Mouse (Mus musculus) right cerebral cortex, postnatal 14 days (tissue): ENCODE measurements at regions not wholly inside any gene's neighbourhood (a gene's known extent, or its start where the extent isn't known, plus 50 kb on each side); places are given as distances from the start of the nearest gene placed in this dataset.

Experiments
- DNase-seq: peaks from one replicate; pipeline ENCODE4 v3.0.0; 2022

GRCm38 (mm10) chr6:18677131-18677530, 162.5 kb upstream of the Cttnbp2 start:
- no peak for DNase-seq

GRCm38 (mm10) chr6:18680712-18681111, 166.1 kb upstream of the Cttnbp2 start:
- DNase-seq: no peak

GRCm38 (mm10) chr6:18682043-18682442, 166.3 kb upstream of the Lsm8 start:
- peak; percentile 54 for DNase-seq

- DNase-seq: no peak
These were observed 159.6 kb upstream of the Lsm8 start for GRCm38 (mm10) chr6:18688652-18689348.

- DNase-seq: no peak
These were observed 150.8 kb upstream of the Lsm8 start for GRCm38 (mm10) chr6:18697536-18697935.

GRCm38 (mm10) chr6:18698989-18699728, 149.2 kb upstream of the Lsm8 start:
- DNase-seq: no peak

- DNase-seq: no peak
These were observed 148.5 kb upstream of the Lsm8 start for GRCm38 (mm10) chr6:18699729-18700386.

- DNase-seq: no peak
These were observed 137.6 kb upstream of the Lsm8 start for GRCm38 (mm10) chr6:18710763-18711162.

- peak; percentile 12 for DNase-seq
These were observed 99.5 kb upstream of the Lsm8 start for GRCm38 (mm10) chr6:18748859-18749258.

- DNase-seq: no peak
These were observed 83.8 kb upstream of the Lsm8 start for GRCm38 (mm10) chr6:18764536-18764935.

- DNase-seq: no peak
These were observed 53.0 kb upstream of the Lsm8 start for GRCm38 (mm10) chr6:18795390-18795789.

- DNase-seq: no peak
These were observed 52.5 kb upstream of the Lsm8 start for GRCm38 (mm10) chr6:18795847-18796246.

- no peak for DNase-seq
These were observed 51.8 kb upstream of the Lsm8 start for GRCm38 (mm10) chr6:18796540-18796939.
